Mouse (Mus musculus) frontal cortex, postnatal 10 days (tissue): Measurements from ENCODE around the gene Vmn1r78.
"Not testable (repeated sequence)": the region's sequence is repeated elsewhere in the genome, so short reads cannot be mapped to it uniquely, and the experiment has no call there.

Experiments used
- DNase-seq, 2 experiments: peaks; one replicate each; pipeline ENCODE4 v3.0.0; 2022; ENCODE audit warnings: low spot score in 2 of 2, mixed read lengths in 1 of 2

Vmn1r78 gene

DNA sequence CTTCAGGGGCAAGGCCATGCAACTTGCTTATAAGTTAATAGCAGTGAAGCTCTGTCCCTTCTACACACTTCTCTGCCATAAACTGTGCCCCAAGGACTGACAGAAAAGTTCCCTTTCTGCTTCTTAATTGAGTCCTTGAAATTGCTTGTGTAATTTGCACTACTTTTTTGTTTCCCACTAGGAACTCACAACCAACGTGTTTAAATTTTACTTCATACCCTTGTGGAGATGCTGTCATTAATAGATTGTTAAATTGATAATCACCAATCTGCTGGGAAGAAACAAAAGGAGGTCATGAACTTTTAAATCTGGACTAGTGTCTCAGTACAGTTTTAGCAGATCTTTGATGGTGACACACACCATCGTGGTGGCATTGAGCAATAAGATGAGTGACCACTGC is at the start of gene Vmn1r78:
TSS of gene Vmn1r78 (plus strand) at position 301 of the 400 bp plus-strand sequence.
- no peak for DNase-seq

DNA sequence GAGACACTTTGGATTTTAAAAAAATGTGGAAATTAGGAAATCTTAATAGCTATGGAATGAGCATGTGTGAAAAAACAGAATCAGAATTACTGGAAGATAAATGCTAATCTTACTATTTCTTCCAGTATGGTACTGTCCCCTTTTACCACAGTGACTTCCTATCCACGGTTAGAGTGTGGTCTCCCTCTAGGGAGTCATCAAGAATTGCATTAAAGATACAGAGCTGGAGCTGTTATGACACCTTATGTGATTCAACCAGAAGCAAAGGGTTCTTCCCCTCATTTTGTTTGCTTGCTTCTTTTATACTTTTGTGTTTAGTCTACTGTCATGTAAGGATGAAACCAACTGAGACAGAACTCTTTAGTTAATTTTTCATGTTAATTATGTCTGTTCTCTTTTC is 6.4 kb downstream of the Vmn1r78 start:
- DNase-seq: not testable (repeated sequence)

DNA sequence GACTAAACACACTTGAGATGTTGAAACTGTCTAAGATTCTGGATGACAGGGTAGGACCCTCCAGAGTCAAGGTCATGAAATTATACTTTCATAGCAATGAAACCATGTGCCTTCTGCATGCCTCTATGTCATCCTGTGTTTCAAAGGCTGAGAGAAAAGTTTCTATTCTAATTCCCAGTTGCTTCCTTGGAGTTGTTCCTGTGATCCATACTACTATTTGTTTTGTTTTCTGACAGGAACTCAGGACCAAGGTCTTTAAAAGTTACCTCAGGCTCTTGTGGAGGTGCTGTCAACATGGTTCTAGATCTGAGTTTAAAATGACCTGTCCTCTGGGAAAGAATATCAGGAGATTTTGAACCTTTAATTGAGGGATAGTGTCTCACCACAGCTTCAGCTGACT is 20.9 kb downstream of the Vmn1r78 start, which contains the start of gene Vmn1r79:
TSS of gene Vmn1r79 (plus strand) at position 301 of the 400 bp plus-strand sequence.
- not testable (repeated sequence) for DNase-seq

DNA sequence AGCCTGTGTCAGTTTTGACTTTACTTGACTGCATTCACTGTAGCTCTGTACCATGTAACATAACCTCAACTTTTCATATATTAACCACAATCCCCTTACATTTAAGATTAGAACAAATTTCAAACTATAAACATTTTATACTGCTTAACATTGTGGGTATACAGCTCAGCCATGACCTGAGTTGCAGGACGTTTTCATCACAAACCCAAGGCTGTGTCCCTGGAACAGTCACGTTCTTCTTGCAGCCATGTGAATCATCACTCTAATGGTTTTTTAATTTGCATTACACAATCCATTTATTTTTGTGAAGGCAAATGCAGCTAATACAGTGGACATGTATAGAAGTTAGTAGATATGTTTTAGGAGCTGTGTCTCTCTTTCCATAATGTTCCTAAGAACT is 22.9 kb downstream of the Vmn1r78 start:
- DNase-seq: not testable (repeated sequence)

DNA sequence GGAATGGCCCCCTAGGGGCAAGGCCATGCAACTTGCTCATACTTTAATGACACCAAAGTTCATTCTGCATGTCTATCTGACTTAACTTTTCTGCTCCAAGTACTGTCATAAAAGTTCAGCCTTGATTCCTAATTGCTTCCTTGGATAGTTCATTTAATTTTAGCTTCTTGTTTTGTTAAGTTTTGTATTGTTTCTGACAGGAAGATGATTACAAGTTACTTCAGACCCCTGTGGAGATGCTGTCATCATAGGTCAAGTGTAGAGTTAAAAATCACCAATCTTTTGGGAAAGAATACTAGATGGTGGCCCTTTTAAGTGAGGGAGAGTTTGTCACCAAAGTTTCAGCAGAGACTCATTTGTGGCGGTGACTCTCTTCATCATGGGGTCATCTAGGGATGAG is 38.9 kb downstream of the Vmn1r78 start, which contains the start of gene Vmn1r80:
TSS of gene Vmn1r80 (plus strand) at position 301 of the 400 bp plus-strand sequence.
- DNase-seq: no peak

DNA sequence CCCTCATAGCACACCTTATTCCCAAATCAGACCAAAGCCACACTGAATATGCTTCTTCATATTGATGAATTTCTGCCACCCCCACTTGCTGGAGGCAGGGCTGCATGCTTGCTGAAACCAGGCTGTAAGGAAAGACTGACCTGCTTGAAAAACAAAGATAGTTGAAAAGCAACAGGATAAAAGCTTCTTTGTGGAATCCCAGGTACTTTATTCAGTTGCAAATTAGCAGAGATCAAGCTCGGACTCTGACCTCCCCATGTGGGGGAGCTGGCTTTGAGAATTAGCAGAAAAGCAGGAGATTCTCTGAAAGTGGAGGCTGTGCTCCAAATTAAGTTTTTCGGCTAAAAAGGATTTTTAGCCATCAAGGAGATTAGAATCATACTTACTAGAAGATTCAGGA is 54.1 kb downstream of the Vmn1r78 start:
- DNase-seq: no peak
